Mouse (Mus musculus): ENCODE measurements around the gene Nipsnap2. TPM values are rescaled to one million over a fixed set of nuclear protein-coding genes. Genes with fewer than 3 reads are reported as not detected.
A peak's percentile ranks its signal among the peaks of the same experiment; 100 is the strongest.
"Not testable (repeated sequence)": the region's sequence is repeated elsewhere in the genome, so short reads cannot be mapped to it uniquely, and the experiment has no call there.

Gene Nipsnap2
- polyA plus RNA-seq, 1 experiment from 2014 or later, result 94.2 TPM

DNA sequence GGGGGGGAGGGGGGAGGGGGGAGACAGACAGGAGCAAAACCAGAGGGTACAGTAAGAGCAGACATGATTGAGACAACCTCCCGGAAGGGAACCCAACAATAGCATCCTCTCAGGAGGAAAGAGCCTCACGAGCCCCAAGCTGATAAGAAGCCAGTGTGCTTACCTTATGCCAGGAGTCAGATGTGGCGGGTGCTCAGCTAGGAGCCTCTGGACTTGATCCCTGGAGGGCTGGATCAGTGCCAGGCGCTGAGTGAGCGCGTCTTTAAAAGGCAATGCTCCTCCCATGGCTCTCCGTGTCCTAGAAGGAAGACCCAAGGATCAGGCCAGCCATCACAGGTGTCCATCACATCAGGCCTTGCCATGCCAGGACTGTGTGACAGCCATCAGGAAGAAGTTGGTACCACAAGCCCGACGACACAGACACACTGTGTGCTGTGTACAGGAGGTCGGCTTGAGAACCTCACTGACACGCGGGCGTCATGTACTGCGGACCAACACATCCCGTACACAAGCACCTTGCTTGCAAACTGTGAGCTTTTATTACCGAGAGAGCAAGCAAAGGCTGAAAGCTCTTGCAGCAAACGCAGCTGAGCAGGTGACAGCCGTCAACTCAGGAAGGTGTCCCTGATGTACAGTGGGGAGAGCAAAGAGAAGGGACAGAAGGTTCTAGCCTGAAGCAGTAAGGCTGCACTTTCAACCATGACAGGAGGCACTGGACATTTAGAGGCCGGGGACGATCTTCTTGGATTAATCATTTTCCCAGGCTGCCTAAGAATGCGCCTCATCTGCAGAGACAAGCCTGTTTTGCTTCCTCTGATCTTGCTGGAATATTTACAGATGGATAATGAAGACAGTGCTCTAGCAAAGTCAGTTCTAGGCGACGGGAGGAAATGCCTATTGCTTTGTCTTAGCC is 45.8 kb downstream of the Nipsnap2 start:
- no peaks in the 10 kb centered on the region for H3K4me1 ChIP-seq (replicated peaks)
- H3K9ac ChIP-seq, result no peak overlapping the region
- H3K9me3 ChIP-seq, result no peaks in the 10 kb centered on the region
- no peak overlapping the region for H3K4me3 ChIP-seq (replicated peaks)
- H3K36me3 ChIP-seq, result no peaks in the 10 kb centered on the region
- no peaks in the 10 kb centered on the region for H3K27me3 ChIP-seq (replicated peaks)
- 68% methylated on average over 23 of the region's 23 CpGs for WGBS
- H3K27ac ChIP-seq, result no peak overlapping the region
- no peak overlapping the region for H3K4me2 ChIP-seq (replicated peaks)
- ATAC-seq, result peak; percentile 76

DNA sequence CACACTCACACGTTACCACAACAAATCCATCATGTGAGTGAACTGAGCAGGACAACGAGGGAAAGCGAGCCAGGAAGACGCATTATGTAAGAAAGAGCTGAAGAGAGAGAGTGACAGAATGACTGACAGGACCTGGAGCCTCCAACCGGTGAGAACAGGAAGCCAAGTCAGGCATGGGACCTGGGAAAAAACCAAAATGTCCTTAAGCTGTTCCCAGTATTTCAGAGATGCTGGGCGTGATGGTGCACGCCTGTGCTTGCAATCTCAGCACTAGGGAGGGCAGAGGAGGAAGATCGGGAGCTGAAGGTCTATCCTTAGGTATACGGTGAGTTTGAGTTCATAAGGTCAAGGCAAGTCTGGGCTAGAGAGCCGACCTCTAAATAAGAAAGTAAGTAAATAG is 47.6 kb downstream of the Nipsnap2 start:
- Histone ChIP-seq H3K27me3 (replicated peaks) (no peaks in the 10 kb centered on the region), H3K36me3 (no peaks in the 10 kb centered on the region), H3K4me1 (replicated peaks) (no peaks in the 10 kb centered on the region), H3K4me2 (replicated peaks) (no peak overlapping the region), H3K4me3 (replicated peaks) (no peak overlapping the region), H3K9ac (no peak overlapping the region), H3K9me3 (no peaks in the 10 kb centered on the region), H3K27ac (no peak overlapping the region)
- ATAC-seq, result no peak
- 85% methylated on average over 10 of the region's 10 CpGs for WGBS

DNA sequence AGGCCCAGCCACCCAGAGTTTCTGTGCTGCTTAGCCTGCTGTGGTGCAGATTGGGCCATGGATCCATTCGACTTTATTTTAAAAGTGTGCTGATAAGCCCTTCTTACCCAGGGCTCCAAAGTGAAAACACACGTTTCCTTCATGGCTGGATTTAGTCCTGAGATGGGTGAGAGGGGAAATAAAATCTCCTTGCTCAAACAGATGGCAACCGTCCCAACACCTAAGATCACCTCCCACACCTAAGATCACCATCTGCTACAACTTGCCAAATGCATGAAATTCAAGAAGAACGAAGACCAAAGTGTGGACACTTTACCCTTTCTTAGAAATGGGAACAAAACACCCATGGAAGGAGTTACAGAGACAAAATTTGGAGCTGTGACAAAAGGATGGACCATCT is 48.5 kb downstream of the Nipsnap2 start:
- 83% methylated on average over 4 of the region's 4 CpGs for WGBS
- not testable (repeated sequence) for ATAC-seq; H3K4me3 ChIP-seq (replicated peaks); H3K27ac ChIP-seq; H3K9ac ChIP-seq; H3K9me3 ChIP-seq; H3K36me3 ChIP-seq; H3K27me3 ChIP-seq (replicated peaks); H3K4me2 ChIP-seq (replicated peaks); H3K4me1 ChIP-seq (replicated peaks)

DNA sequence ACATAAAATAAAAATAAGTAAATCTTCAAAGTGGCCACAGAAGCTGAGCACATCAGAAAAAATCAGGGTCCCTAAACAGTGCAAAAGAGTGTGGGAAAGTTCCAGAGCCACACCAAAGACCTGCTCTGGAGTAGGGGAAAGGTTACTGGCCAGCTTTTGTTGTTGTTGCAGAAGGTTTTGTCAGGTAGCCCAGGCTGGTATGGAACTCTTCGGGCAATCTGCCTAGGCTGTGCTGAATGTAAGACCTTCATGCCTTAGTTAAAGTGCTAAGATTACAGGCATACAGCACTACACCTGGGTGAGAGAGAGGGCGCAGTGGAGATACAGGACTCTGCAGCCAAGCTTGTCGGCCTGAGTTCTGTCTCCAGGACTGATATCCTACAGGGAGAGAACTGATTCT is 49.8 kb downstream of the Nipsnap2 start:
- H3K27ac ChIP-seq, result no peak overlapping the region
- no peaks in the 10 kb centered on the region for H3K27me3 ChIP-seq (replicated peaks)
- no peak overlapping the region for H3K4me2 ChIP-seq (replicated peaks)
- no peak overlapping the region for H3K9ac ChIP-seq
- H3K4me1 ChIP-seq (replicated peaks), result no peaks in the 10 kb centered on the region
- ATAC-seq, result no peak
- no peaks in the 10 kb centered on the region for H3K9me3 ChIP-seq
- H3K36me3 ChIP-seq, result no peaks in the 10 kb centered on the region
- no peak overlapping the region for H3K4me3 ChIP-seq (replicated peaks)
- 85% methylated on average over 3 of the region's 3 CpGs for WGBS

DNA sequence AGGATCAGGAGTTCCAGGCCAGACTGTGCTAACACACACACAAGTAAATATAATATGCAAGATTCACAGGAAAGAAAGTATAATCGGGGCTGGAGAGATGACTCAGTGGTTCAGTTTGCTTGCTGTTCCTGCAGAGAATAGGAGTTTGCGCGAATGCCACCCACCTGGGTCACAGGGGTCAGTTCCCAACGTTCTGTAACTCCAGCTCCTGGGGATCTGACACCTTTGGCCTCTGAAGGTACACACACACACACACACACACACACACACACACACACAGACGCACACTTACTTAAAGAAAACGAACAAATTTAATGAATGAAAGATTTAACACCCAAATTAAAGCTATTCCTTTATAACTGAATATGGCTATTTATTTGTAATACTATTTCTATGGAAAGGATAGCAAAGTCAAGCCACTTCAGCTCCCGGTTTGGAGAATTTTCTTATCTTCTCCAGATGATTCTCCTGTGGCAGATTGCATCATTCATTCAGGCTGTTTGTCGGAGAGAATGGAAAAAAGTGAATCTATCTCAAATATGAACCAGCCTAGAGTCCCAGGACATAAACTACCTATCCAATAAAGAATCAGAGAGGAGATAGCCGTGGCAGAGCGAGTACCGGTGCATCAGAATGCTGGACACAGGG is 53.6 kb downstream of the Nipsnap2 start:
- H3K4me3 ChIP-seq (replicated peaks), result peak overlapping the region; percentile 46
- no peak overlapping the region for H3K27ac ChIP-seq
- peak overlapping the region; percentile 51 for H3K9ac ChIP-seq
- no peaks in the 10 kb centered on the region for H3K9me3 ChIP-seq
- WGBS, result 31% methylated on average over 11 of the region's 11 CpGs
- no peaks in the 10 kb centered on the region for H3K4me1 ChIP-seq (replicated peaks)
- ATAC-seq, result no peak; the same call in 1 of the 2 replicates
- H3K4me2 ChIP-seq (replicated peaks), result peak overlapping the region; percentile 66
- H3K36me3 ChIP-seq, result no peaks in the 10 kb centered on the region
- no peaks in the 10 kb centered on the region for H3K27me3 ChIP-seq (replicated peaks)

DNA sequence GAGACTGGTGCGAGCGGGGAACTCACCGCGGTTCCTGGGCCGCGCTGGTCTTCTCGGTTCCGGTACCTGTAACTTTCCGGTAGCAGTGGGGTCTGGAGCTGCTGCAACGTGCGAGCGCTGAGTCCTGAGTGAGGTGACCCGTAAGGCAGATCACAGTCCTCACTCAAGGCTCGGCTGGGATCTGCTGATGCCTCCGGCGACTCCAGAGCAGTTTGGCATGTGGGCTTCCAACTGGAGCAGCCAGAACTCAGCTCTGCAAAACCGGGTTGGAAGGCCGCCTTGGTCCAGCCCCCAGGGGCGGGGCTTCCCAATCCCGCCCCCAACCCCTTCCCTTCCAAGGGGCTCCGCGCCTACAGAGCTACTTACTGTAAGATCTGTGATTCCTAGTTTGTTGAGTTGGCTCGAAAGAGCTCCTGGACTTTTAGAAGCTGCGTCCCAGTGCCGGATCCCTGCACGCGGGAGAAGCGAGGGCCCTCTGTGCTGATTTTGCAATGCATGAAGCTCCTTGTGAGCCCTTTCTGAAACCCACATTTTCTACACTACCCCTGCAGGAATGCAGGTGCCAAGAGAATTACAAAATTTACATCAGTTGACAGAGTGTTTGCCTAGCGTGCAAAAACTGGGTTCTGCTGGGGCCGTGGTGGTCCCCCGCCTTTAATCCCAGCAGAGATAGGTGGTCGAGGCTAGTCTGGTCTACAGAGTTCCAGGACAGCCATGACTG is 54.3 kb downstream of the Nipsnap2 start:
- peak overlapping the region; percentile 66 for H3K4me2 ChIP-seq (replicated peaks)

DNA sequence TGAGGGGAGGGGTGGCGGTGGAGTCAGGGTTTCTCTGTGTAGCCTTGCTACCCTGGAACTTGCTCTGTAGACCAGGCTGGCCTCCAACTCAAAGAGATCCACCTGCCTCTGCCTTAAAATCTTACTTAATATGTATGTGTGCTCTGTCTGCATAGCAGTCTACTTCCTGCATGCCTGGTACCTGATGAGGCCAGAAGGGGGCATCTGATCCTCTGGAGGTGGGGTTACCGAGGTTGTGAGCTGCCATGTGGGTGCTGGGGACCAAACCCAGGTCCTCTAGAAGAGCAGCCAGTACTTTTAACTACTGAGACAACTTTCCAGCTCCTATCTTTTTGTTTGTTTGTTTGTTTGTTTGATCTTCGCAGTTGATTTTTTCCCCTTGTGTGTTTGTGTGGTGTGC is 55.3 kb downstream of the Nipsnap2 start:
- no peak for ATAC-seq
- H3K9me3 ChIP-seq, result no peaks in the 10 kb centered on the region
- H3K27me3 ChIP-seq (replicated peaks), result no peaks in the 10 kb centered on the region
- no peak overlapping the region for H3K27ac ChIP-seq
- H3K4me2 ChIP-seq (replicated peaks), result no peak overlapping the region
- no peaks in the 10 kb centered on the region for H3K36me3 ChIP-seq
- H3K9ac ChIP-seq, result no peak overlapping the region
- 90% methylated on average over 3 of the region's 3 CpGs for WGBS
- H3K4me3 ChIP-seq (replicated peaks), result no peak overlapping the region
- H3K4me1 ChIP-seq (replicated peaks), result no peaks in the 10 kb centered on the region

More for the DNA sequence above, 54.3 kb downstream of the Nipsnap2 start:
- peak; percentile 95 for ATAC-seq
- peak overlapping the region; percentile 42 for H3K27ac ChIP-seq
- H3K9ac ChIP-seq, result peak overlapping the region; percentile 51
- H3K27me3 ChIP-seq (replicated peaks), result no peaks in the 10 kb centered on the region
- WGBS, result under 1% methylated on average over 32 of the region's 32 CpGs
- no peaks in the 10 kb centered on the region for H3K36me3 ChIP-seq
- no peaks in the 10 kb centered on the region for H3K9me3 ChIP-seq
- H3K4me1 ChIP-seq (replicated peaks), result no peaks in the 10 kb centered on the region
- H3K4me3 ChIP-seq (replicated peaks), result peak overlapping the region; percentile 46

DNA sequence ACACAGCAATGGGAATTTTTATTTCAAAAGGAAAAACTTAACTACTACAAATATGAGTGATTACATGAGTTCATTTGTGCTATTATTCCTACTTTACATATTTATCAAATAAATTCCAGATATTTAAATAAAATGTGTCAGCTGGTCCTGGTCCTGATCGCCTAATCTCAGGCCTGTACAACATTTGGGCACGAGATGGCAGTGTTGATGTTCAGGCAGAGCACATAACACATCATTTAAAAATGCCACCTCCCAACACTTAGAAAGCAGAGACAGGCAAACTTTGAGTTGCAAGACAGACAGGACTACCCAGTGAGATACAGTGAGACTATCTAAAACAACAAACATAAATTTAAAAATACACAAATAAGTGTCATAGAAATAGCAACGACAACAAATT is 57.3 kb downstream of the Nipsnap2 start:
- H3K9me3 ChIP-seq, result no peaks in the 10 kb centered on the region
- WGBS, result 46% methylated on average over 3 of the region's 3 CpGs

DNA sequence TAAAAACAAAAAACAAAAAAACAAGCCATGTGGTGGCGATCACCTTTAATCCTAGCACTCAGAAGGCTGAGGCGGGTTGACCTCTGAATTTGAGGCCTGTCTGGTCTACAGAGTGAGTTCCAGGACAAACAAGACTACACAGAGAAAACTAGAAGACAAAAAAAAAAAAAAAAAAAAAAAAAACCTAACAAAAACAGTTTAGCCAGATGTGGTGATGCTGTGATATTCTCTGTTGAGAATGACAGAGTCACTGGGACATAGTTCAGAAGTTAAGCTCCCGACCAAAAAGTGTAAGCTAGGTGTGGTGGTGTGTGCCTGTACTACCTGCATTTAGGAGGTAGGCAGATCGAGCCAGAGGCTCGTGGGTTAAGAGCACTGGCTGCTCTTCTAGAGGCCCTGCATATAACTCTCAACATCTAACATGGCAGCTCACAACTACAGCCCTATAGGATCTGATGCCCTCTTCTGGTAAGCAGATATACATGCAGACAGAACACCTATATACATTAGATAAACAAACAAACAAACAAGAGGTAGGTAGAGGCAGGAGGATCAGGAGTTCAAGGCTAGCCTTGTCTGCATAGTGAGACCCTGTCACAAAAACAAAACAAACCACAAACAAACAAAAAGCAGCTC is 60.5 kb downstream of the Nipsnap2 start:
- no peak for ATAC-seq
- Histone ChIP-seq H3K4me2 (replicated peaks) (no peak overlapping the region), H3K9ac (no peak overlapping the region), H3K4me3 (replicated peaks) (no peak overlapping the region), H3K9me3 (no peaks in the 10 kb centered on the region), H3K4me1 (replicated peaks) (peaks cover 9% of the 10 kb centered on the region), H3K36me3 (peaks cover 15% of the 10 kb centered on the region), H3K27ac (no peak overlapping the region), H3K27me3 (replicated peaks) (no peaks in the 10 kb centered on the region)
- WGBS, result 88% methylated on average over 5 of the region's 5 CpGs

More for the DNA sequence above, 57.3 kb downstream of the Nipsnap2 start:
- no peak overlapping the region for H3K4me3 ChIP-seq (replicated peaks)
- H3K27me3 ChIP-seq (replicated peaks), result no peaks in the 10 kb centered on the region
- H3K9ac ChIP-seq, result no peak overlapping the region
- ATAC-seq, result no peak
- H3K36me3 ChIP-seq, result no peaks in the 10 kb centered on the region
- no peaks in the 10 kb centered on the region for H3K4me1 ChIP-seq (replicated peaks)
- H3K4me2 ChIP-seq (replicated peaks), result no peak overlapping the region
- H3K27ac ChIP-seq, result no peak overlapping the region

DNA sequence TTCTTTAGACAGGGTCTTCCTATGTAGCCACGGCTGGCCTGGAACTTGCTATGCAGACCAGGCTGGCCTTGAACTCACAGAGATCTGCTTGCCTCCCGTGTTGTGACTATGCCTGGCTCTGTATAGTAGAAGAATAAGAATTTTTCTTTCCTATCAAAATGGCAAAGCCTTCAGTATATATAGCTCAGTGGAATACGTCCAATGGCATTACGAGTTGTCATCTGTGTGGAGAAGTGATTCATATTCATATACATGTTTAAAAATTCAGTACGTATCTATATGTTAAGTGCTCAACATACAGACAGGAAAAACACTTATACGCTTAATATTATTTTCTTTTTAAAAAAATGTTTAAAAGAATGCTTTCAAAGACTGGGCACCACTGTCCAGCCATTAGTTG is 61.3 kb downstream of the Nipsnap2 start:
- 72% methylated on average over 6 of the region's 6 CpGs for WGBS
- ATAC-seq, result no peak
- peaks cover 20% of the 10 kb centered on the region for H3K36me3 ChIP-seq
- 0 out of 2 replicates have a peak overlapping the region, but pooled peaks have one; percentile 96 for H3K9ac ChIP-seq
- H3K4me2 ChIP-seq (replicated peaks), result peak overlapping the region; percentile 57
- H3K27ac ChIP-seq, result peak overlapping the region; percentile 100
- no peaks in the 10 kb centered on the region for H3K27me3 ChIP-seq (replicated peaks)
- H3K9me3 ChIP-seq, result no peaks in the 10 kb centered on the region
- peak overlapping the region; percentile 95 for H3K4me3 ChIP-seq (replicated peaks)
- peaks cover 9% of the 10 kb centered on the region for H3K4me1 ChIP-seq (replicated peaks)

DNA sequence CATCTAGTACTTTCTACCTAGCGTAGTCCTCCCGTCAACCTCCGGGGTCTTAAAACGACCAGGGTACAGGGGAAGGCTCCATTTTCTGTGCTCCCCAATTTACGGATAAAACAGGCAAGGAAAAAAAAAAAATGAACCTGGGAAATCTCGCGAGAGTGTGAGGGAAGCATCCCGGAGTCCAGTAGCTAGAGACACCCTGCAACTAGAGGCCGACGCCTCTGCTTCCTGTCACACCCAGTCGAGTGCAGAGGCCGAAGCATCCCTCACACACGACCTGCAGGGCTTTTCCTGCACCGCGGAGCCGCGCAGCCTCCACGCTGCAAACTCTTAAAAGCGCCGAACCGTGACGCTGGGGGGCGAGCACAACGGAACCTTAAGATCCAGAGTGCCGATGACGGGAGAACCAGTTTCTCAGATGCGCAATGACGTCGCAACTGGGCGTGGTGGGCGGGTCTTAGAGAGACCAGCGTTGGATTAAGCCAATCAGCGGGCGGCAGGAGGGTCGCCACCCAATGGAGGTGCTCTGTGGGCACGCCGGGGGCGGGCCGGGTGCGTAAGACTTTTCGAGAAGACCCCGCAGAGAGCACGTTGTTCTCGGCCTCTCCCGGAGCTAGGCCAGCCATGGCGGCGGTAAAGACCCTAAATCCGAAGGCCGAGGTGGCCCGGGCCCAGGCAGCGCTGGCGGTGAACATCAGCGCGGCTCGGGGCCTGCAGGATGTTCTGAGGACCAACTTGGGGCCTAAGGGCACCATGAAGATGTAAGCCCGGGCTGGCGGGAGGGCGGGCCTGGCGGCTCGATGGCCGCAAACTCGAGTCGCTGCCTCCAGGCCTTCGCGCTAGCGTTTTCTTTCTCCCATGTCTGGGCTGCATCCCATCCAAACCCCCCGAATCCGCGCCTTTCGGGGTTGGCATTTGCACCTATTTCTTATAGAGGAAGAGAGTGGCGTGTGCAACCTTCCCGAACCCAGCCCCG is 62.2 kb downstream of the Nipsnap2 start, which contains the start of gene Psph:
Psph (minus strand) TSS at position 632 of the 973 bp plus-strand sequence.
- Histone ChIP-seq H3K27me3 (replicated peaks) (no peaks in the 10 kb centered on the region), H3K4me3 (replicated peaks) (peak within 1 kb of the TSS; percentile 95), H3K27ac (peak within 1 kb of the TSS; percentile 100), H3K36me3 (peaks cover 27% of the 10 kb centered on the region), H3K4me1 (replicated peaks) (peaks cover 9% of the 10 kb centered on the region), H3K4me2 (replicated peaks) (peak within 1 kb of the TSS; percentile 67), H3K9ac (peak within 1 kb of the TSS; percentile 96), H3K9me3 (no peaks in the 10 kb centered on the region)
- ATAC-seq, result peak; percentile 100
- under 1% methylated on average over 70 of the region's 73 CpGs for WGBS

All from intestine, embryonic 15.5 days (tissue).